Mouse (Mus musculus) kidney, adult 2 months (tissue): ENCODE results near the gene Med1. TPM values are rescaled to one million over a fixed set of nuclear protein-coding genes. Genes with fewer than 3 reads are reported as not detected.
"Not testable (repeated sequence)": the region's sequence is repeated elsewhere in the genome, so short reads cannot be mapped to it uniquely, and the experiment has no call there.

Experiments
- DNase-seq: peaks from one replicate; pipeline ENCODE4 v3.0.0; 2021
- H3K27ac ChIP-seq: fragments of 200-500 bp; 2 replicates; pipeline ENCODE4 v1.5.1; 2012; ENCODE audit warnings: low read depth, low read length, control low read depth, inconsistent platforms; ENCODE audit not compliant: insufficient read depth
- H3K27me3 ChIP-seq: fragments of 200-500 bp; replicated peaks from 2 replicates; pipeline ENCODE4 v1.6.1; 2012; ENCODE audit warnings: mild to moderate bottlenecking, moderate library complexity, low read length, inconsistent platforms; ENCODE audit not compliant: control insufficient read depth, insufficient read depth
- H3K36me3 ChIP-seq: fragments of 200-500 bp; 2 replicates; pipeline ENCODE4 v1.6.1; 2012; ENCODE audit warnings: mild to moderate bottlenecking, moderate library complexity, low read length, inconsistent platforms; ENCODE audit not compliant: control insufficient read depth, insufficient read depth
- H3K4me1 ChIP-seq: fragments of 200-500 bp; 2 replicates; pipeline ENCODE4 v1.6.1; 2011; ENCODE audit warnings: low read length; ENCODE audit not compliant: control insufficient read depth, insufficient read depth
- H3K4me3 ChIP-seq: fragments of 200-500 bp; 2 replicates; pipeline ENCODE4 v1.5.1; 2011; ENCODE audit warnings: mild to moderate bottlenecking, low read depth, low read length, control low read depth; ENCODE audit not compliant: insufficient read depth
- CTCF ChIP-seq: fragments of 200-500 bp; conservative IDR thresholded peaks from 2 replicates; pipeline ENCODE4 v1.5.1; 2011; ENCODE audit warnings: low read depth, mild to moderate bottlenecking, control low read depth, low read length, moderate library complexity, mixed read lengths; ENCODE audit not compliant: insufficient read depth, insufficient read length
- POLR2A ChIP-seq: fragments of 200-500 bp; IDR thresholded peaks from one replicate; pipeline ENCODE4 v1.6.1; 2011; ENCODE audit warnings: low read depth, low read length, control low read depth
- WGBS: fragments of 180-500 bp; shearing (Covaris S2); methylation state at CpG from one replicate; pipeline ENCODE4 v1.1.7; 2018; 5-methylcytosine and 5-hydroxymethylcytosine counted together
- polyA plus RNA-seq: library from polyadenylated mRNA; depleted of rRNA; stranded (reverse); fragments of >200 nt; gene quantifications from 2 replicates; pipeline ENCODE4 v1.2.3, GENCODE M21; 2012; rRNA removed

Med1 gene
- 11.8 and 13.0 TPM in 2 replicates for polyA plus RNA-seq

DNA sequence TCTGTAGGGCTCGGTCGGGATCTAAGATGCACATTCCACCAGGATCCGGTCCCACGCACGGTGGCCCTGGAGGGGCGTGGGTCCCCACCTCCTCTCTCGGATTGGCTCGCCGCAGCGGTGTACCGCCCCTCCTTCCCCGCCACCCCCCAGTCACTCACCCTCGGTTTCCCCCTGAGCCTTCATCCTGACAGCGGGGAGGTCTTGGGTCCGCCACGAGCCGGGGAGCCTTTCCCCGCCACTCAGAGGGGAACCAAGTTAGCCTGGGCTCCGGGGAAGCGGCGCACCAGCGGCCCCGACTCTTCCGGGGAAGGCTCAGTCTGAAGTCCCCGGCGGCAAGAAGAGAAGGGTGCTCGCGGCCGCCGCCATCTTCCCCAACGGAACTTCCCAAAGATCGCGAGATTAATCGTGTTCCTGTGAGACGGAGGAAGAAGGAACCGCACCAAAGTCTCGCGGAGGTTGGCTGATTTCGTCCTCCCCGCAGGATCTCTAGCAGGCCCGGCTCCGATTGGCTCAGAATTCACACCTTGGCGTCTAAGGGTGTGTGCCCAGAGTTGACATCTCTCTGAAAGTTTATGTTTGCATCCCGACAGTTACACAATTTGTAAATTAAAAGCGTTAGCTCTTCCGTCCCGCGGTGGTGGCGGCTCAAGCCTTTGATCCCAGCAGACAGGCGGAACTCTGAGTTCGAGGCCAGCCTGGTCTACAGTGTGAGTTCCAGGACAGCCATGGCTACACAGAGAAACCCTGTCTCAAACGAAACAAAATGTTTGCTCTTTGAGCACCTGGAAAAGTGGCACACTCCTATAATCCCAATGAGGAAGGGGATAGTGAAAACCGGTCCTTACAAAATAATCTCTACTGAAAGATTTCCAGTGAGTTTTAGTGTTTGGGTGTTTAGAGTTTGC lies at the start of gene Med1:
Gene Med1, minus strand, starts transcription at position 393 of the 905 bp plus-strand sequence.
- peak within 1 kb of the TSS; percentile 67 for H3K27ac ChIP-seq
- no peaks in the 10 kb centered on the region for H3K36me3 ChIP-seq
- peak; percentile 97 for DNase-seq
- H3K4me3 ChIP-seq = peak within 1 kb of the TSS; percentile 66
- no peaks in the 10 kb centered on the region for H3K27me3 ChIP-seq
- WGBS = under 1% methylated on average over 52 of the region's 53 CpGs
- TF ChIP-seq CTCF (no peak), POLR2A (peak; percentile 18)
- H3K4me1 ChIP-seq = peaks cover 2% of the 10 kb centered on the region; the same call in 1 of the 2 replicates

DNA sequence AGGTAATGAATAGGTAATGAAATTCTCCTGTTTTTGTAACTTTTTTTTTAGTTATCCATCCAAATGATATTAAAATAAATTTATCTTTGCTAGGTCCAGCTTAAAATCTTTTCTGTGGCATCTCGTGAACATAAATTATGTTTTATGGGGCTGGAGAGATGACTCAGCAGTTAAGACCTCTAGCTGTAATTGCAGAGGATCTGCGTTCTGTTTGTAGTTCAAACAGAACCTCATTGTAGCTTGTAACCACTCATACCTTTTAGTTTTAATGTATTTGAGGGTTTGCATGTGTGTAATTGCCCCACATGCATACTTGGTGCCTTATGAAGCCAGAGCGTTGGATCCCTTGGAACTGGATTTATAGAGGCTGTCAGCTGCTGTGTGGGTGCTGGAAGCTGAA lies 45.9 kb upstream of the Med1 start:
- DNase-seq = peak; percentile 2
- Histone ChIP-seq H3K36me3 (peaks cover 21% of the 10 kb centered on the region), H3K4me1 (no peaks in the 10 kb centered on the region), H3K27me3 (no peaks in the 10 kb centered on the region), H3K27ac (no peak overlapping the region), H3K4me3 (no peak overlapping the region)
- WGBS = 58% methylated on average over 3 of the region's 3 CpGs
- TF ChIP-seq POLR2A = no peak
- TF ChIP-seq CTCF = no peak

DNA sequence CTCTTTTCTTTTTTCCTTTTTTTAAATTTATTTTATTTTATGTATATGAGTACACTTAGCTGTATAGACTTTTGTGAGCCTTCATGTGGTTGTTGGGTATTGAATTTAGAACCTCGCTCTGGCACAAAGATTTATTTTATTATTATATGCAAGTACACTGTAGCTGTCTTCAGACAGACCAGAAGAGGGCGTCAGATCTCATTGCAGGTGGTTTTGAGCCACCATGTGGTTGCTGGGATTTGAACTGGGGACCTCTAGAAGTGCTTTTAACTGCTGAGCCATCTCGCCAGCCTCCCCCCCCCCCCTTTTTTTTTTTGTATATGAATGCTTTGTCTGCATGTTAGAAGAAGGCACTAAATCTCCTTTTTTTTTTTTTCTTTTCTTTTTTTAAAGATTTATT lies 45.3 kb upstream of the Med1 start:
- H3K36me3 ChIP-seq = peaks cover 22% of the 10 kb centered on the region
- 83% methylated on average over 3 of the region's 3 CpGs for WGBS
- no peak for DNase-seq

DNA sequence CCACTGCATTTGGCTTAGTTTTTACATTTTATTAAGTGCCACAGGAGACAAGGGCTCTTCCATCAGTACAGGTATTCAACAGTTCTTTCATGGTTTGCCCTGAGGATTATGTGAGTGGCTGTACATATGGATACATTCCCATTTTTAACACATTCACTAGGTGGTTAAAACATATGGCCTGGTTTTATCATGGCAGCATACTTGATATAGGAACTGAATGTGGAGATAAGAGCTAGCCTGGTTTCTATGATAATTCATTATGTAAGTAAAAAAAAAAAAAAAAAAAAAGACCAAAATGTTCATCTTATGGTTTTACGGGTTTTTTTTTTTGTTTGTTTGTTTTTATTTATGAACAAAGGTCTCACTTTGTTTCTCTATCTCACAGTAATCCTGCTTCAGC lies 33.3 kb upstream of the Med1 start:
- 94% methylated on average over 1 of the region's 1 CpGs for WGBS
- TF ChIP-seq POLR2A (no peak), CTCF (no peak)
- no peaks in the 10 kb centered on the region for H3K27me3 ChIP-seq
- no peaks in the 10 kb centered on the region for H3K4me1 ChIP-seq
- no peak overlapping the region for H3K27ac ChIP-seq
- DNase-seq = no peak
- H3K36me3 ChIP-seq = peaks cover 22% of the 10 kb centered on the region
- no peak overlapping the region for H3K4me3 ChIP-seq

More for the DNA sequence above, 45.3 kb upstream of the Med1 start:
- no peak overlapping the region for H3K4me3 ChIP-seq
- no peak overlapping the region for H3K27ac ChIP-seq
- TF ChIP-seq POLR2A (no peak), CTCF (no peak)
- H3K27me3 ChIP-seq = no peaks in the 10 kb centered on the region
- H3K4me1 ChIP-seq = no peaks in the 10 kb centered on the region

DNA sequence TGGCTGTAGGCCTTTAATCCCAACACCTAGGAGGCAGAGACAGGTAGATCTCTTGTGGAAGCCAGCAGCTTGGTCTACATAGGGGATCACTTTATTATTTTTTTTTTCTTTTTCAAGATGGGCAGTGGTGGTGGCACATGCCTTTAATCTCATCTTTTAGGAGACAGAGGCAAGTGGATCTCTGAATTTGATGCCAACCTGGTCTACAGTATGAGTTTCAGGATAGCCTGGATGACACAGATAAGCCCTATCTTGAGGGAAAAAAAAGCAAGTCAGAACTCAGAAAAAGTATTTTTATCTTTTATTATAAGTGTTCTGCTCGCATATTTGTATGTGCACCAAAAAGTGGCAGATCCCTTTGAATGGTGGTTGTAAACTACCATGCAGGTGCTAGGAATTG lies 20.2 kb upstream of the Med1 start:
- H3K4me1 ChIP-seq = peaks cover 3% of the 10 kb centered on the region; the same call in 1 of the 2 replicates
- WGBS = 88% methylated on average over 1 of the region's 1 CpGs
- DNase-seq = no peak
- H3K4me3 ChIP-seq = no peak overlapping the region
- peaks cover 11% of the 10 kb centered on the region for H3K36me3 ChIP-seq
- TF ChIP-seq POLR2A (no peak), CTCF (no peak)
- no peaks in the 10 kb centered on the region for H3K27me3 ChIP-seq
- no peak overlapping the region for H3K27ac ChIP-seq

DNA sequence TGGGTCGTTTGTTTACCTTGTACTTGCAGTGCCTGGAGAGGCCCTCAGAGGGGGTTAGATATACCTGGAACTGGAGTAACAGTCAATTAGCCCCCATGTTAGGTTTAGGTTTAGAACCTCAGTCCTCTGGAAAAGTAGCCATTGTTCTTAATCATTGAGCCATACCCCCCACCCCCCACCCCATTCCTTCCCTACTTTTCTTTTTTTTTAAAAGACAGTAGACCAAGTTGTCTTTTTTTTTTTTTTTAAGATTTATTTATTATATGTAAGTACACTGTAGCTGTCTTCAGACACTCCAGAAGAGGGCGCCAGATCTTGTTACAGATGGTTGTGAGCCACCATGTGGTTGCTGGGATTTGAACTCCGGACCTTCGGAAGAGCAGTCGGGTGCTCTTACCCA lies 16.6 kb upstream of the Med1 start:
- not testable (repeated sequence) for DNase-seq, H3K27ac ChIP-seq, H3K4me3 ChIP-seq, H3K4me1 ChIP-seq, H3K27me3 ChIP-seq
- peaks cover 11% of the 10 kb centered on the region for H3K36me3 ChIP-seq
- 73% methylated on average over 5 of the region's 5 CpGs for WGBS

DNA sequence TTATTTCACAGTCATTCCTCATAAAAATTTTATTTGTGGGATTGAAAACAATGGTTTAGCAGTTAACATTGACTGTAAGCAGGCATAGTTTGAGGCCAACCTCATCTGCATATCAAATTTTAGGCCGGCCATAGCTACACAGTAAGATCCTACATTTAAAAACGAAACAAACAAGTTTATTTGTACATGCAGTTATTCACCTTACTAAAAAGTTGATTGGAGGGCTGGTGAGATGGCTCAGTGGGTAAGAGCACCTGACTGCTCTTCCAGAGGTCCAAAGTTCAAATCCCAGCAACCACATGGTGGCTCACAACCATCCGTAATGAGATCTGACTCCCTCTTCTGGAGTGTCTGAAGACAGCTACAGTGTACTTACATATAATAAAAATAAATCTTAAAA lies 13.2 kb upstream of the Med1 start:
- H3K27ac ChIP-seq, H3K4me1 ChIP-seq, H3K4me3 ChIP-seq, H3K36me3 ChIP-seq, H3K27me3 ChIP-seq: not testable (repeated sequence)
- WGBS = 44% methylated on average over 3 of the region's 3 CpGs
- peak; percentile 66 for DNase-seq
